Mouse (Mus musculus): ENCODE measurements around the gene Zfyve16. TPM values are rescaled to one million over a fixed set of nuclear protein-coding genes. Genes with fewer than 3 reads are reported as not detected.

Zfyve16 gene
- 10 to 100 TPM; 15.4 to 21.7 TPM for total RNA-seq (2021)

GRCm38 (mm10) chr13:92530721-92531211 is at the start of gene Zfyve16:
Zfyve16 (minus strand) TSS chr13:92530868.
- DNase-seq (ENCODE audit: extremely low spot score in 1 of 2, low spot score in 1 of 2), result peak; percentile 98 to 99

- DNase-seq (ENCODE audit: extremely low spot score in 1 of 2, low spot score in 1 of 2), result no peak
Observed at GRCm38 (mm10) chr13:92578210-92578609, 47.5 kb upstream of the Zfyve16 start.

- DNase-seq (ENCODE audit: extremely low spot score in 1 of 2, low spot score in 1 of 2), result no peak
Observed at GRCm38 (mm10) chr13:92576688-92577087, 46.0 kb upstream of the Zfyve16 start.

- no peak for DNase-seq (ENCODE audit: extremely low spot score in 1 of 2, low spot score in 1 of 2)
Observed at GRCm38 (mm10) chr13:92576072-92576471, 45.4 kb upstream of the Zfyve16 start, which contains the start of gene Spz1. Spz1 (minus strand) TSS chr13:92576172.

- no peak for DNase-seq (ENCODE audit: extremely low spot score in 1 of 2, low spot score in 1 of 2)
Observed at GRCm38 (mm10) chr13:92559429-92559828, 28.8 kb upstream of the Zfyve16 start.

- DNase-seq (ENCODE audit: extremely low spot score in 1 of 2, low spot score in 1 of 2), result no peak
Observed at GRCm38 (mm10) chr13:92557229-92557628, 26.6 kb upstream of the Zfyve16 start.

- DNase-seq (ENCODE audit: extremely low spot score in 1 of 2, low spot score in 1 of 2), result no peak
Observed at GRCm38 (mm10) chr13:92556458-92557126, 25.9 kb upstream of the Zfyve16 start.

GRCm38 (mm10) chr13:92547093-92547492 is 16.4 kb upstream of the Zfyve16 start:
- no peak for DNase-seq (ENCODE audit: extremely low spot score in 1 of 2, low spot score in 1 of 2)

GRCm38 (mm10) chr13:92540997-92541396 is 10.3 kb upstream of the Zfyve16 start:
- no peak for DNase-seq (ENCODE audit: extremely low spot score in 1 of 2, low spot score in 1 of 2)

- no peak for DNase-seq (ENCODE audit: extremely low spot score in 1 of 2, low spot score in 1 of 2)
Observed at GRCm38 (mm10) chr13:92539126-92539525, 8.5 kb upstream of the Zfyve16 start.

- no peak for DNase-seq (ENCODE audit: extremely low spot score in 1 of 2, low spot score in 1 of 2)
Observed at GRCm38 (mm10) chr13:92533801-92534200, 3.1 kb upstream of the Zfyve16 start.

- no peak for DNase-seq (ENCODE audit: extremely low spot score in 1 of 2, low spot score in 1 of 2)
Observed at GRCm38 (mm10) chr13:92532216-92532615, 1.5 kb upstream of the Zfyve16 start.

- DNase-seq (ENCODE audit: extremely low spot score in 1 of 2, low spot score in 1 of 2), result no peak
Observed at GRCm38 (mm10) chr13:92531237-92531636, 569 bp upstream of the Zfyve16 start.

- no peak for DNase-seq (ENCODE audit: extremely low spot score in 1 of 2, low spot score in 1 of 2)
Observed at GRCm38 (mm10) chr13:92529828-92530720, 594 bp downstream of the Zfyve16 start.

- DNase-seq (ENCODE audit: extremely low spot score in 1 of 2, low spot score in 1 of 2), result no peak
Observed at GRCm38 (mm10) chr13:92523178-92523813, 7.4 kb downstream of the Zfyve16 start.

- no peak for DNase-seq (ENCODE audit: extremely low spot score in 1 of 2, low spot score in 1 of 2)
Observed at GRCm38 (mm10) chr13:92504871-92505270, 25.8 kb downstream of the Zfyve16 start.

- no peak for DNase-seq (ENCODE audit: extremely low spot score in 1 of 2, low spot score in 1 of 2)
Observed at GRCm38 (mm10) chr13:92491923-92492322, 38.7 kb downstream of the Zfyve16 start.

- DNase-seq (ENCODE audit: extremely low spot score in 1 of 2, low spot score in 1 of 2), result no peak
Observed at GRCm38 (mm10) chr13:92490817-92491216, 39.9 kb downstream of the Zfyve16 start.

- peak; percentile 79 to 82 for DNase-seq (ENCODE audit: extremely low spot score in 1 of 2, low spot score in 1 of 2)
Observed at GRCm38 (mm10) chr13:92483852-92484463, 46.7 kb downstream of the Zfyve16 start, which contains the start of gene Fam151b. Fam151b (minus strand) TSS chr13:92484015.

GRCm38 (mm10) chr13:92483348-92483747 is 47.3 kb downstream of the Zfyve16 start:
- peak in 1 of 2 experiments; percentile 35 for DNase-seq (ENCODE audit: extremely low spot score in 1 of 2, low spot score in 1 of 2)

Data from layer of hippocampus, postnatal 25 days (tissue).